12 mouse cellular contexts compared by ENCODE assay signal in genomic region chr2:129245618-129246017, GRCm38 (mm10). TPM values are rescaled to one million over a fixed set of nuclear protein-coding genes. Genes with fewer than 3 reads are reported as not detected.
DNase-seq lines count a peak whose midpoint lies in the region; ATAC-seq lines count a peak whose summit lies in the region.
"Had no signal": no experiment of that assay in that cellular context is flagged by ENCODE, and none has a peak within 500 bp of the region (broad histone marks: within the 10 kb centered on the region; RNA-seq: fewer than 3 reads in every experiment).

No protein-coding gene starts in this region.

- H3K4me3 ChIP-seq in embryonic facial prominence, embryonic 14.5 days (ENCODE audit: low read depth, low read length), result no peak overlapping the region
- no peak overlapping the region for H3K4me3 ChIP-seq in embryonic facial prominence, embryonic 10.5 days
- H3K4me3 ChIP-seq in stomach, embryonic 15.5 days (replicated peaks), result no peak overlapping the region
- no peak overlapping the region for H3K4me3 ChIP-seq in forebrain, embryonic 10.5 days
- H3K4me3 ChIP-seq: forebrain, embryonic 12.5 days had no signal

- H3K4me1 ChIP-seq in embryonic facial prominence, embryonic 14.5 days (ENCODE audit: control insufficient read depth, insufficient read depth, low read length), result no peaks in the 10 kb centered on the region
- peaks cover 23% of the 10 kb centered on the region for H3K4me1 ChIP-seq in embryonic facial prominence, embryonic 10.5 days
- H3K4me1 ChIP-seq in stomach, embryonic 15.5 days, result peaks cover 5% of the 10 kb centered on the region; the same call in 1 of the 2 replicates
- H3K4me1 ChIP-seq in forebrain, embryonic 10.5 days, result peaks cover 24% of the 10 kb centered on the region

- ATAC-seq in embryonic facial prominence, embryonic 14.5 days (ENCODE audit: low read depth), result peak; percentile 82; the same call in 1 of the 2 replicates
- ATAC-seq in stomach, embryonic 15.5 days (ENCODE audit: insufficient read depth, low FRiP score, low read depth), result peak; percentile 45; the same call in 1 of the 2 replicates

- H3K27me3 ChIP-seq in embryonic facial prominence, embryonic 14.5 days (replicated peaks; ENCODE audit: control insufficient read depth, insufficient read depth, low read length), result no peaks in the 10 kb centered on the region
- no peaks in the 10 kb centered on the region for H3K27me3 ChIP-seq in embryonic facial prominence, embryonic 10.5 days (replicated peaks; ENCODE audit: low read depth, poor library complexity, severe bottlenecking)
- no peaks in the 10 kb centered on the region for H3K27me3 ChIP-seq in stomach, embryonic 15.5 days (replicated peaks)
- no peaks in the 10 kb centered on the region for H3K27me3 ChIP-seq in forebrain, embryonic 10.5 days (ENCODE audit: poor library complexity, severe bottlenecking)
- H3K27me3 ChIP-seq: forebrain, embryonic 12.5 days had no signal

- 41% methylated on average over 5 of the region's 5 CpGs for WGBS in embryonic facial prominence, embryonic 14.5 days
- 56% methylated on average over 5 of the region's 5 CpGs for WGBS in embryonic facial prominence, embryonic 10.5 days
- 42% methylated on average over 5 of the region's 5 CpGs for WGBS in stomach, embryonic 15.5 days
- 66% methylated on average over 5 of the region's 5 CpGs for WGBS in forebrain, embryonic 10.5 days

- DNase-seq in embryonic facial prominence, embryonic 14.5 days (ENCODE audit: low spot score), result peak; percentile 72
- DNase-seq in embryonic facial prominence, embryonic 10.5 days (ENCODE audit: low spot score), result no peak
- DNase-seq in lung, postnatal 14 days, result peak; percentile 17
- DNase-seq in lung, postnatal 4 days, result no peak
- DNase-seq in kidney, adult 8-10 months, result peak; percentile 53 to 70
- DNase-seq in forebrain, embryonic 10.5 days (ENCODE audit: extremely low spot score, low spot score), result no peak
- DNase-seq in right cerebral cortex, postnatal 14 days, result no peak
- DNase-seq: adrenal gland, postnatal 10 days; cerebellum, adult 18-20 months; right cerebral cortex, adult 18-20 months had no signal

- H3K9ac ChIP-seq in embryonic facial prominence, embryonic 14.5 days (ENCODE audit: low read depth, low read length), result no peak overlapping the region
- no peak overlapping the region for H3K9ac ChIP-seq in stomach, embryonic 15.5 days
- H3K9ac ChIP-seq: forebrain, embryonic 12.5 days had no signal

- no peak overlapping the region for H3K4me2 ChIP-seq in embryonic facial prominence, embryonic 14.5 days (ENCODE audit: low read depth, low read length)
- no peak overlapping the region for H3K4me2 ChIP-seq in stomach, embryonic 15.5 days
- H3K4me2 ChIP-seq: forebrain, embryonic 12.5 days had no signal

- no peaks in the 10 kb centered on the region for H3K9me3 ChIP-seq in embryonic facial prominence, embryonic 14.5 days (ENCODE audit: control insufficient read depth, low read length)
- H3K9me3 ChIP-seq in embryonic facial prominence, embryonic 10.5 days, result no peaks in the 10 kb centered on the region
- H3K9me3 ChIP-seq in stomach, embryonic 15.5 days, result no peaks in the 10 kb centered on the region
- no peaks in the 10 kb centered on the region for H3K9me3 ChIP-seq in forebrain, embryonic 10.5 days
- H3K9me3 ChIP-seq: forebrain, embryonic 12.5 days had no signal

- no peaks in the 10 kb centered on the region for H3K36me3 ChIP-seq in embryonic facial prominence, embryonic 14.5 days (ENCODE audit: control insufficient read depth, insufficient read depth, low read length)
- no peaks in the 10 kb centered on the region for H3K36me3 ChIP-seq in embryonic facial prominence, embryonic 10.5 days (replicated peaks)
- no peaks in the 10 kb centered on the region for H3K36me3 ChIP-seq in stomach, embryonic 15.5 days
- no peaks in the 10 kb centered on the region for H3K36me3 ChIP-seq in forebrain, embryonic 10.5 days (replicated peaks)
- H3K36me3 ChIP-seq: forebrain, embryonic 12.5 days had no signal

- no peak overlapping the region for H3K27ac ChIP-seq in embryonic facial prominence, embryonic 14.5 days (replicated peaks; ENCODE audit: low read depth, low read length)
- H3K27ac ChIP-seq in embryonic facial prominence, embryonic 10.5 days (replicated peaks), result no peak overlapping the region
- no peak overlapping the region for H3K27ac ChIP-seq in stomach, embryonic 15.5 days
- no peak overlapping the region for H3K27ac ChIP-seq in forebrain, embryonic 10.5 days
- H3K27ac ChIP-seq: forebrain, embryonic 12.5 days had no signal

RNA-seq across cellular contexts. Expression of gene Slc20a1, which starts 47.1 kb away (rescaled TPM):
- 23.7 and 28.8 TPM in 2 replicates for polyA plus RNA-seq in embryonic facial prominence, embryonic 14.5 days (2014; fragmentation: Nextera tagmentation; extraction: Ambion mirVana)
- polyA plus RNA-seq in embryonic facial prominence, embryonic 10.5 days (2016; fragmentation: Nextera tagmentation; extraction: Ambion mirVana), result 50.4 and 52.8 TPM in 2 replicates
- polyA plus RNA-seq in stomach, embryonic 15.5 days (2015; fragmentation: Nextera tagmentation; extraction: Ambion mirVana), result 26.8 and 29.4 TPM in 2 replicates
- 57.2 and 57.9 TPM in 2 replicates for polyA plus RNA-seq in forebrain, embryonic 10.5 days (2016; fragmentation: Nextera tagmentation; extraction: Ambion mirVana)

RNA-seq across cellular contexts. Expression of gene Ckap2l, which starts 51.4 kb away (rescaled TPM):
- polyA plus RNA-seq in embryonic facial prominence, embryonic 14.5 days (2014; fragmentation: Nextera tagmentation; extraction: Ambion mirVana), result 47.6 and 53.0 TPM in 2 replicates
- polyA plus RNA-seq in embryonic facial prominence, embryonic 10.5 days (2016; fragmentation: Nextera tagmentation; extraction: Ambion mirVana), result 63.1 and 65.4 TPM in 2 replicates
- 32.7 and 35.4 TPM in 2 replicates for polyA plus RNA-seq in stomach, embryonic 15.5 days (2015; fragmentation: Nextera tagmentation; extraction: Ambion mirVana)
- 65.8 and 69.1 TPM in 2 replicates for polyA plus RNA-seq in forebrain, embryonic 10.5 days (2016; fragmentation: Nextera tagmentation; extraction: Ambion mirVana)

Comparison
In these comparisons a context has a peak if more than half of its experiments do, and no peak if none do; other contexts are left out.
1. DNase-seq: peak in embryonic facial prominence, embryonic 14.5 days (single experiment), lung, postnatal 14 days (single experiment) and kidney, adult 8-10 months (2 of 2); none in embryonic facial prominence, embryonic 10.5 days (single experiment), lung, postnatal 4 days (0 of 2), forebrain, embryonic 10.5 days (single experiment) and right cerebral cortex, postnatal 14 days (single experiment).